Mouse (Mus musculus) right cerebral cortex, adult 2 months (tissue): Measurements from ENCODE around the gene Gm45062.
"Not testable (repeated sequence)": the region's sequence is repeated elsewhere in the genome, so short reads cannot be mapped to it uniquely, and the experiment has no call there.

Source experiments
- DNase-seq, 2 experiments: peaks; one replicate each; pipeline ENCODE4 v3.0.0; 2021 to 2022; ENCODE audit warnings: low spot score in 2 of 2

The Gm45062 gene

GRCm38 (mm10) chr6:8508883-8509536 is 249.8 kb downstream of the Gm45062 start:
- DNase-seq: peak; percentile 99 to 100

- DNase-seq: peak in 1 of 2 experiments; percentile 57
Observed at GRCm38 (mm10) chr6:8509551-8509950, 250.3 kb downstream of the Gm45062 start, which contains the start of gene Glcci1. Gene Glcci1, plus strand, starts transcription at chr6:8509600.

- peak; percentile 27 to 33 for DNase-seq
Observed at GRCm38 (mm10) chr6:8509961-8510863, 251.0 kb downstream of the Gm45062 start.

- DNase-seq: peak in 1 of 2 experiments; percentile 21
Observed at GRCm38 (mm10) chr6:8510864-8511428, 251.7 kb downstream of the Gm45062 start.

GRCm38 (mm10) chr6:8511447-8511846 is 252.2 kb downstream of the Gm45062 start:
- peak in 1 of 2 experiments; percentile 26 for DNase-seq

- DNase-seq: peak; percentile 20 to 28
Observed at GRCm38 (mm10) chr6:8512416-8512815, 253.2 kb downstream of the Gm45062 start.

- DNase-seq: no peak
Observed at GRCm38 (mm10) chr6:8519687-8520086, 260.4 kb downstream of the Gm45062 start.

- no peak for DNase-seq
Observed at GRCm38 (mm10) chr6:8521231-8521630, 262.0 kb downstream of the Gm45062 start.

GRCm38 (mm10) chr6:8524717-8525116 is 265.5 kb downstream of the Gm45062 start:
- DNase-seq: no peak

GRCm38 (mm10) chr6:8531104-8531894 is 272.0 kb downstream of the Gm45062 start:
- no peak for DNase-seq

GRCm38 (mm10) chr6:8536944-8537343 is 277.7 kb downstream of the Gm45062 start:
- no peak for DNase-seq

GRCm38 (mm10) chr6:8541531-8541930 is 282.3 kb downstream of the Gm45062 start:
- not testable (repeated sequence) for DNase-seq

GRCm38 (mm10) chr6:8544822-8545221 is 285.6 kb downstream of the Gm45062 start:
- DNase-seq: no peak

- no peak for DNase-seq
Observed at GRCm38 (mm10) chr6:8545780-8546179, 286.5 kb downstream of the Gm45062 start.

GRCm38 (mm10) chr6:8551155-8551554 is 291.9 kb downstream of the Gm45062 start:
- DNase-seq: no peak

GRCm38 (mm10) chr6:8556849-8557571 is 297.8 kb downstream of the Gm45062 start:
- no peak for DNase-seq

GRCm38 (mm10) chr6:8560682-8561081 is 301.4 kb downstream of the Gm45062 start:
- no peak for DNase-seq

- DNase-seq: no peak
Observed at GRCm38 (mm10) chr6:8582377-8582776, 323.1 kb downstream of the Gm45062 start.

- DNase-seq: peak in 1 of 2 experiments; percentile 15
Observed at GRCm38 (mm10) chr6:8583892-8584291, 324.6 kb downstream of the Gm45062 start.

GRCm38 (mm10) chr6:8591665-8592064 is 332.4 kb downstream of the Gm45062 start:
- no peak for DNase-seq

GRCm38 (mm10) chr6:8617369-8617768 is 358.1 kb downstream of the Gm45062 start:
- no peak for DNase-seq
